Mouse (Mus musculus): ENCODE results near the gene Aebp2.
"Not testable (repeated sequence)": the region's sequence is repeated elsewhere in the genome, so short reads cannot be mapped to it uniquely, and the experiment has no call there.

Aebp2 gene

DNA sequence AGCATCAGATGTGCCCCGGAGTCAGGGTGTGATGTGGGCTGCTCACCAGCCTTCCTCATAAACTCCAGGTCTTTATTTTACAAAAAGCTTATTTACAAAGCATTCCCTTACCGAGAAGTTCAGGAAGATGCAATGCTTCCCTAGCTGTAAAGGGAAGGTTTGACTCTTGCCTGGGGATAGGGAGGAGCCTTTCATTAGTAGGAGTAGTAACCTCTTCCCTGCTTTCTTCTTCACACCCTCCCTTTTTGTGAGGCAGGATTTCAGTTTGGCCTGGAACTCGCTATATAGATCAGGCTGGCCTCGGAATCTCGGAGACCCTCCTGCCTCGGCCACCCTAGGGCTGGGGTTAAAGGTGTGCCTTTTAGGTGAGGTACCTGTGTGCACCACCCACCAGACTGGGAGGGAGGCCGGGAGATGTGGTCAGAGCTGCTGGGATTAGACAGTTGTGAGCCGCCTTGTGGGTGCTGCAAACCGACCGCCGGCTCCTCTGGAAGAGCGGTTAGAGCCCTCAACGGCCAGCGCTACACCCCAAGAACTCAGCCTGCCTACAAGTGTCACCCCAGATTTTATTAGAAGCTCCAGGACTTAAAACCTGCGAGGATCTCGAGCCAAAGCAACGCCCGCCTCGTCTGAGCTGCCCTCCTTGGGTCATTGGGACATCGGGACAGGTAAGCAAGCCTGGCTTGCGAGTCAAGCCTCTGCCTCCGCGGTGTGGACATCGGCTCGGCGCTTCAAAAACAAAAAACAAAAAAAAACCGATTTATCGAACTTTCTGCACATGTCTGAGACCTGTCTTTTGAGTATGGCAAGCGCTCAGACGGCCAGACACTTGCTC, at the start of gene Aebp2:
Gene Aebp2, plus strand, starts transcription at position 273 of the 835 bp plus-strand sequence.
- DNase-seq, result no peak

GRCm38 (mm10) chr6:140574943-140575342, 47.5 kb upstream of the Aebp2 start:
- no peak for DNase-seq

DNA sequence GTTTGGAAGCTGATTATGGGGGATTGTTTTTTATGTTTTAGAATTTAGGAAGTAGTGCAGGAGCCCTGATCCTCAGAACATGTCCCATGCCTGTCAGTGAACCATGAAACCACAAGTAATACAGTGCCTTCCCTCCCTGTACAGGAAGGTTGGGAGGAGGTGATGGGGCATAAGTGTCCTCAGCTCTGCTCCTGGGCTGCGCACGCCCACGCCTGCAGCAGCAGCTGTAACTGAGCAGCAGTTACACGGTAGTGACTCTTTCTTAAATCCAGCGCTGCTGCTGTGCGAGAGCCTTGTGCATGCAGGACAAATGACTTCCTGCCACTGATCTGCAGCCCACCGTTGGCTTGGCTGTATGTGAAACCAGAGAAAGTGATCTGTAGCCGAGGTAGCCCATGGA, 46.3 kb upstream of the Aebp2 start:
- no peak for DNase-seq

DNA sequence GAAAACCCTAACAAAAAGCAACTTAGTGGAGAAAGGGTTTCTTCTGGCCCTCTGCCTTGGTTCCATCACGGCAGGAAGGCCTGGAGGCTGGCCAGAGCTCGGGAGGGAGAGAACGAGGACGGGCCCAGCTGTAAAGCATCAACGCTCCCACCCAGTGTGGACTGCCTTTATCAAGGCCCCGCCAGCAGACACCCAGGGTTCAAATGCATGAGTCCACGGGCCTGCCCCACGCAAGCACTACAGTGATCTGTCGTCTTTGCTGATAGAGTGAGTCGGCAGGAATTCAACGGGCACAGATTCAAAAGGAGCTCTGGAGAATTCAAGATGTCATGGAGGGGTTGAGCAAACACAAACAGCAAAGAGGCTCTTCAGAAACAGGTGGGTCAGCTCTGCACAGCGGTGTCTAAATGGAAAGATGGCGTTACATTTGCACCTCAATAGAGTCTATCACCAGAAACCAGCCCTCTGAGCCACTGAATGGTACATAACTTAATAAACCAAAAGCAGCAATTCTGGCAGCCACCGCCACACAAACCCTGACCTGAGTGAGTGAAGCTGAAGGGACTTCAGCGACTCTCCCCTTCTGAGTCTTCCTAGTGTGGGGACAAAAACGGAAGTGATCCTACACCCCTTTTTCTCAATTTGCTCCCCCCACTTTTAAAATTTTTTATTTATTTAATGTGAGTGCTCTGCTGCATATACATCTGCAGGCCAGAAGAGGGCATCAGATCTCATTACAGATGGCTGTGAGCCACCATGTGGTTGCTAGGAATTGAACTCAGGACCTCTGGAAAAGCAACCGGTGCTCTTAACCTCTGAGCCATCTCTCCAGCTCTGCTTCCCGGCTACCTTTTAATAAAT, 45.3 kb upstream of the Aebp2 start:
- DNase-seq, result no peak

GRCm38 (mm10) chr6:140577822-140578170, 44.7 kb upstream of the Aebp2 start:
- no peak for DNase-seq

GRCm38 (mm10) chr6:140578985-140579384, 43.5 kb upstream of the Aebp2 start:
- not testable (repeated sequence) for DNase-seq

DNA sequence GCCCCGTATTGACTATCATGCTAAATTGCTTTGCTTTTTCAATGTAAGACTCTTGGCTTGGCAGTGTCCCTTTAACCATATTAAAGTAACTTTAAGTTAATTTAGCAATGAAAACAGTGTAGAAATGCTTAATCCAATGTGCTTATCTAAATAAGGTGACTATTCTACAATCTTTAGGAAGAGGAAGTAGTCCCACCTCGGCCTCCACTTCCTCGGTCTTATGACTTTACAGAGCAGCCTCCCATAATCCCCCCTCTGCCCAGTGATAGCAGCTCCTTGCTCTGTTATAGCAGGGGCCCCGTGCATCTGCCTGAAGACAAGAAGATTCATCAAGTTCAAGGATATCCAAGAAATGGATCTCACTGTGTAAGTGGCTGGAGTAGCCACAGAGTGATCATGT, 42.3 kb upstream of the Aebp2 start:
- DNase-seq, result no peak

- DNase-seq, result no peak
Observed at GRCm38 (mm10) chr6:140586714-140587259, 35.7 kb upstream of the Aebp2 start.

GRCm38 (mm10) chr6:140591331-140591730, 31.1 kb upstream of the Aebp2 start:
- no peak for DNase-seq

DNA sequence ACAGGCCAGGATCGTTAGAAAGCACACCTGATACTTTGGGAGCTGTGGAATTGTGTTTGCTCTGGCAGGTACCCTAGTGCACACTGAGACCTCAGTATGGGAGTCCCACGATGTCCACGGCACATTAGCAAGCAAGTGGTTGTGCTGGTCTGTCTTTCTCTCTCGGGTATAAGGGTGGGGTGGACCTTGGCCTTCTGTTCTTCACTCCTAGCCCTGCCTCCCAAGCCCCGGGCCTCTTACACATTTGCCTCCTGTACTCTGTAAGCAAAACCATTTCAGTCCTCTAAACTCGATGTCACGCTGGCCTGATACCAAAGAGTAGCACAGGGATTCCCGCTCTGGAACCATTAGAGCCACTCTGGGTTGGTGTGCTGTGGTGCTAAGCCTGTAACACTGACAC, 29.8 kb upstream of the Aebp2 start:
- no peak for DNase-seq

- peak; percentile 87 for DNase-seq
Observed at GRCm38 (mm10) chr6:140593420-140594170, 28.9 kb upstream of the Aebp2 start.

DNA sequence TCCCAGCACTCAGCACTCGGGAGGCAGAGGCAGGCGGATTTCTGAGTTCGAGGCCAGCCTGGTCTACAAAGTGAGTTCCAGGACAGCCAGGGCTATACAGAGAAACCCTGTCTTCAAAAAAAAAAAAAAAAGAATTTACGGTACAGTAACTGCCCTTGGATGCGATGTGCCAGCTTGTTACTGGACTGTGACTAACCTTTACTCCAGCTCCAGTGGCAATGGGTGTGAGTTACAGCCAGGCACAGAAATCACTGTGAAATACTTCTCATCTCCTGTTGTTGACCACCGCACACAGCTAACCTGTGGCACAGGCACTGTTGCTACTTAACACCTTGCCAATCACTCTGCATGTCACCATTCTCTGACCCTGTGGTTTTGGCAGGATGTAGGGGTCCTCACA, 26.9 kb upstream of the Aebp2 start:
- DNase-seq, result peak; percentile 70

DNA sequence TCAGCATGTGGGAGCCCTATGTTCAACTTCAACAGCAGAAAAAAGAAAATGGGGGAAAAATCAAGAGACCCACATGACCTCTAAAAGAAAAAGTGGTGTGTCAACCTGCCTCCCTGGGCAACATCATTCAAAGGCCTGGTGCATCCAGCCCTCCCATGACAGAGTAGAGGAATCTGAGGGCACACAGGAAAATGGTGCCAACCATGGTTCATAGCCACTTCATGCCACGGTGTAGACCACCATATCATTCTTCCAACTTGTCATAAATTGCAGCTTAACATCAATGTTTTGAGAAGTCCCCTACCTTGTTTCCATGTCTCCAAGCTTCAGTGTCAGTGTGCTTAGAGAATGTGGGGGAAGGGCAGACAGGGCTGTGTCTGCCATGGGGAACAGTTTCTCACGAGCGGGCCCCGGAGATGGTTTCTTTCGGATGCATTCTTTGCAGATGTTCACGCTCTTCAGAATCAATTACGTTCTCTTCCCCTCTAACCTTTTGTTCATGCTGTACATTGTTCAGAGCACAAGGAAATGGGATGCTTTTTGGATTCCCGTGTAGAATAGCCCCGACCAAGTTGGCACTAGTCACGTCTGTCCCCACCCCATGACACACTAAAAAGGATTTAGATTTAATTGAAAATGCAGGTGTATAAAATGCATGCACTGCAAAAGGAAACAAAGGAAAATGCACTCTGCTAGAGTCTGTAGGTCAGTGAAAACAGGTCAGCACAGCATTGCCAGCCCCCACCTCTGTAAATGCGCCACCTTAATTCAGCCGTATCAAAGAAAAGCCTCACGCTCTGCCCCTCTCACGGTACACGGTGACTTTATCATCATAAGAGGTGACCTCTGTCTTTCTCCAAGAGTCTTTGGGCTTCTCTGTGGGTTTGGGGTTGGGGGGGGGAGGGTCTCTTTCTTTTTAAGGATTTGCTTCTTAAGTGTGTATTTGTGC, 24.8 kb upstream of the Aebp2 start:
- DNase-seq, result no peak

DNA sequence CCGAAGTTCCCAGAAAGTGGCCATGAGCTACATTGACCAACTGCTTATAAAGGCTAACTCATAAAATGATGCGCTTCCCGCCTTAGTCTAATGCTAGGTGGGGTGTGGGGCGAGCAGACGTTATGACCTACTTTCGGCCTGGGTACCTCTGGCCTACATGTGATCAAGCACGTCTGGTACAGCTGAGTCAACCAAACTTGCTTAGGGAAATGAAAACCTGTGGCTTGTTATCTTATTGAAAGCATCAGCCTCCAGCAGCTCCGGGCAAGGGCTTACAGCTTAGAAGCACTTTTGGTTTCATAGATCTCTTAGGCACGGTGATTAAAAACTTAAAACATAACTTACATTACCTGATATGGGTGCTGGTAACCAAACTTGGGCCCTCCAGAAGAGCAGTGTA, 23.9 kb upstream of the Aebp2 start:
- DNase-seq, result no peak

GRCm38 (mm10) chr6:140599337-140599736, 23.1 kb upstream of the Aebp2 start:
- no peak for DNase-seq

DNA sequence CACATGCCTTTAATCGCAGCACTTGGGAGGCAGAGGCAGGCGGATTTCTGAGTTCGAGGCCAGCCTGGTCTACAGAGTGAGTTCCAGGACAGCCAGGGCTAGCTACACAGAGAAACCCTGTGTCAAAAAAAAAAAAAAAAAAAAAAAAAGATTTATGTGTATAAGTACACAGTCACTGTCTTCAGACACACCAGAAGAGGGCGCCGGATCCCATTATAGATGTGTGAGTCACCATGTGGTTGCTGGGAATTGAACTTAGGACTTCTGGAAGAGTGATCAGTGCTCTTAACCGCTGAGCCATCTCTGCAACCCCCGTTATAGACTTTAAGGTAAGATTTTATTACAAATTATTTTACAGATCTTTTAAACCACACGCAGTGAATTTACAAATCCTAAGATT, 21.8 kb upstream of the Aebp2 start:
- not testable (repeated sequence) for DNase-seq

DNA sequence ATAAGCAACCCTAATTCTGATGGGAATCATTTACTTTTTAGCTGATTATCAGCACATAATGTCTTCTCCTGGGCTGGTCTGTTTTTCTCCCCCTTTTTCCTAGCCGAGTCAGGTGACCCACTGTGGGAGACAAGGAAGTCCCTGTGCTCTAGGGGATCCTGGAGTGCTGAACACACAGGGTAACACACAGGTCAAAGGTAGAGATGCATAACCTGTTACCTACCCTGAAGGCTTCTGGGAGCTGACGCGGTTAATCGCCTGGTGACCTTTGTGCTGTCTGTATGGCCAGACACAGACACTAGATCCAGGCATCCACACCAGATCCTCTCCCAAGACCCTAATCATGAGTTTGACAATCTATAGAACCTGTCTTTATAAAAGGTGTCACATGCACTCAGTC, 21.3 kb upstream of the Aebp2 start:
- DNase-seq, result peak; percentile 71

DNA sequence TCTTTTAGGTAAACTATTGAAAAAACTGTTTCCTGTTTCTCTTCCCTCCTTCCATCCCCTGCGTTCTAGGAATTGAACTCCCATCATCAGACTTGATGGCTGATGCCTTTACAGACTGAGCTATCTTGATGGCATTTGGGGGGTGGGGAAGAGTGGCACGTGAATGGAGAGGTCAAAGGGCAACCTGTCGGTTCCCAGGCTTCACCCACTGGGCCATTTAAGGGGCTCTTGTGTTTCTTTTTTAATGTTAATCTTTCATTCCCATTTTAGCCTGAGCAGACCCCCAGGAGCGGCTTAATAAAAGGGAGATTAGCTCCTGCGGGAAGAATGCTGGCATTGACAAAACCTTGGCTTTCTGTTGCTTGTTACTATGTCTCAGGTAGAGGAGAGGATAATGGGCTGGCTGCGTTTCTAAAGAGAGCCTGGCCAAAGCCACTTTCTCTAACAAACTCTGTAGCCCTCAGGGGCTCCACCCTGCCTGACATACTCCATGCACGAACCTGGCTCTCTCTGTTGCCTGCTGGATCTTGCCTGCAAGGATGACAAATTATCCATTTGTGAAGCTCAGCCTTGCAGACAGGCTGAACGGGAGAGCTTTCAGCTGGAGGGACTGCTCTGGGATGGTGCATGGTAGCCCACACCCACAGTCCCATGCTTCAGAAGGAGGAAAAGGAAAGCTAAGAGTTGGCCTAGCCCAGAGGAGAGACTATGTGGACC, 19.1 kb upstream of the Aebp2 start:
- no peak for DNase-seq

- DNase-seq, result not testable (repeated sequence)
Observed at GRCm38 (mm10) chr6:140605173-140605572, 17.3 kb upstream of the Aebp2 start.

GRCm38 (mm10) chr6:140605732-140606131, 16.7 kb upstream of the Aebp2 start:
- no peak for DNase-seq

DNA sequence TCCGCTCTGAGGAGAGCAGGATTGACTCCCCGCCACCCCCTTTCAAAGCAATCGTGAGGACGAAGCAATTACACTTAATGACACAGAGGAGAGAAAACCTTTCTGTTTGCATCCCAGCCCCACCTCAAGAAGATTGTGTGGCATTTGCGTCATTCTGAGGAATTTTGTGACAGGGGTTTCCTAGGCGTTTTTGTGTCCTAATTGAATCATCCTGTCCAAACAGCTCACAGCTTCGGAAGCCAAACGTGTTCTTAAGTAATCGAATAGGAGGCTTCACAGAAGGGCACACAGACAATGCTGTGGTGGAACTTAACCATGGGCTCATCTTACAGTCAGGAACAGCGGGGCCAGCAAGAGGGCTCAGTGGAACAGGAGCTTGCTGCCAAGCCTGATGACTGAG, 15.9 kb upstream of the Aebp2 start:
- DNase-seq, result no peak

Measured in kidney, adult 9 months (tissue).